Mouse (Mus musculus): Measurements from ENCODE around the gene Znhit2. TPM values are rescaled to one million over a fixed set of nuclear protein-coding genes. Genes with fewer than 3 reads are reported as not detected.
A peak's percentile ranks its signal among the peaks of the same experiment; 100 is the strongest.

The Znhit2 gene
- 30.7 and 34.7 TPM in 2 replicates for polyA plus RNA-seq (2015; fragmentation: Nextera tagmentation; extraction: Ambion mirVana)

DNA sequence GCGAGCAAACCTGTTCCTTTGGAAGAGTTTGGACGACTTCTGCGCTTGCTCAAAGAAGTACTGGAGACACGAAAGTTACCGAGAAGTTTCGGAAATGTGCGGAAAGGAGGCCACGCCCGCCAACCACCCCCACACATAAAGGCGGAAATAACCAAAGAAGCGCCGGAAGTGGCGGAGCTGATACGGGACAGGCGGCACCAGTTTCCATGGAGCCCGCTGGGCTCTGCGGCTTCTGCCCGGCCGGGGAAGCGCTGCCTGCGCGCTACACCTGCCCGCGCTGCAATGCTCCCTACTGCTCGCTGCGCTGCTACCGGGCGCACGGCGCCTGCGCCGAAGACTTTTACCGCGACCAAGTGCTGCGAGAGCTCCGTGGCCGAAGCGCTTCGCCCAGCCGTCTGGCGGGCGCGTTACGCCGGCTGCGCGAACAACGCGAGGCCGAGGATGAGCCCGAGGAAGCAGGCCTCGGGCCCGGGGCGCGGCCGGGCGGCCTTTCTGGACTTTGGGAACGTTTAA, at the start of gene Znhit2:
Gene Znhit2, plus strand, starts transcription at position 172 of the 513 bp plus-strand sequence.
- H3K4me2 ChIP-seq: peak within 1 kb of the TSS; percentile 100
- H3K4me3 ChIP-seq: peak within 1 kb of the TSS; percentile 82
- peaks cover 10% of the 10 kb centered on the region; the same call in 1 of the 2 replicates for H3K36me3 ChIP-seq
- H3K9me3 ChIP-seq: no peaks in the 10 kb centered on the region
- peak within 1 kb of the TSS; percentile 94 for H3K27ac ChIP-seq
- under 1% methylated on average over 50 of the region's 58 CpGs for WGBS
- peak within 1 kb of the TSS; percentile 93 for H3K9ac ChIP-seq
- peak; percentile 43 for ATAC-seq (ENCODE audit: low FRiP score)
- no peaks in the 10 kb centered on the region for H3K27me3 ChIP-seq
- peaks cover 59% of the 10 kb centered on the region for H3K4me1 ChIP-seq (replicated peaks)

DNA sequence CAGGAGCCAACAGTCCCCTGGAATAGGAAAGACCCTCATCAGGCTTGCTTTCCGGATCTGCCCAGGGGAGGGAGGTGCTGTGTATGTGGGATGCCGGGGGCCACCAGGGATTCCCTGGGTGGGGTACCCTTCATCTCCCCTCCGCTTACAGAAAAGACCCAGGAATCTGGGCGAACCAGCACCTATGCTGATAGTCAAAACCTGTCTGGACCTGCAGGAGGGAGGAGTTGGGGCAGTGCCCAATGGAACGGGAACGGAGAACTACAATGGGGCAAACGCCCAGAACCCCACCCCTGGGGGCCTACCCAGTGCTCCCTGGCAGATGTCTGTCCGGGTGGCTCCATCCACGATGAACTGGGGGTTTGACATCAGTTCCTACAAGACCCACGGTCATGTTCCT, 47.3 kb upstream of the Znhit2 start:
- WGBS: 89% methylated on average over 10 of the region's 10 CpGs
- Histone ChIP-seq H3K9ac (no peak overlapping the region), H3K27me3 (peaks cover 46% of the 10 kb centered on the region), H3K36me3 (no peaks in the 10 kb centered on the region), H3K4me1 (replicated peaks) (peaks cover 22% of the 10 kb centered on the region), H3K4me2 (no peak overlapping the region), H3K27ac (no peak overlapping the region), H3K9me3 (no peaks in the 10 kb centered on the region), H3K4me3 (no peak overlapping the region)
- ATAC-seq (ENCODE audit: low FRiP score): no peak

DNA sequence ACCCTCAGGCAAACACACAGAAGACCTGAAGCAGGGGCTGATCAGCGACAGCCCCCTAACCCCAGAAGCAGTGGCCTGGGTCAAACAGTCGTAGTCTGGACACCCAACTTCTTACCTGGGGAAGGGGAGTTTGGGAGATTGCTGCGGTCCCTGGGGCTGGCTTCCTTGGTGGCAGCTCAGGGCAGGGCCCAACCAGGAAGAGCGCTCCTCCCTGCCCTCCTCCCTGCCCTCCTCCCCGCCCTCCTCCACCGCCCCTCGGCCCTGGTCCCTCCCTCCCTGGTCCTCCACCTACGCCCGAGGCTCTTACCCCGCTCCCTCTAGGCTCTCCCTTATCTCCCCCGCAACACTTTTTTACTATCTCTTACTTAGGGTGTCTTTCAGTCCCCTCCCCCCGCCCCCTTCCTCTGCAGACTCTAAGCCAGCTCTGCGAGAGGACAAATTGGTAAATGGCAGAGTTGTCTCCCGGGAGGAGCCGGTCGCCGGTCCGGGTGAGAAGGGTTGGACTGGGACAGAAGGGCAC, 45.9 kb upstream of the Znhit2 start:
- H3K36me3 ChIP-seq: no peaks in the 10 kb centered on the region
- H3K27ac ChIP-seq: no peak overlapping the region
- peak; percentile 63 for ATAC-seq (ENCODE audit: low FRiP score)
- peak overlapping the region; percentile 76 for H3K9ac ChIP-seq
- peak overlapping the region; percentile 80 for H3K4me2 ChIP-seq
- peak overlapping the region; percentile 50 for H3K4me3 ChIP-seq
- under 1% methylated on average over 18 of the region's 18 CpGs for WGBS
- no peaks in the 10 kb centered on the region for H3K9me3 ChIP-seq
- H3K4me1 ChIP-seq (replicated peaks): peaks cover 22% of the 10 kb centered on the region
- H3K27me3 ChIP-seq: peaks cover 46% of the 10 kb centered on the region

DNA sequence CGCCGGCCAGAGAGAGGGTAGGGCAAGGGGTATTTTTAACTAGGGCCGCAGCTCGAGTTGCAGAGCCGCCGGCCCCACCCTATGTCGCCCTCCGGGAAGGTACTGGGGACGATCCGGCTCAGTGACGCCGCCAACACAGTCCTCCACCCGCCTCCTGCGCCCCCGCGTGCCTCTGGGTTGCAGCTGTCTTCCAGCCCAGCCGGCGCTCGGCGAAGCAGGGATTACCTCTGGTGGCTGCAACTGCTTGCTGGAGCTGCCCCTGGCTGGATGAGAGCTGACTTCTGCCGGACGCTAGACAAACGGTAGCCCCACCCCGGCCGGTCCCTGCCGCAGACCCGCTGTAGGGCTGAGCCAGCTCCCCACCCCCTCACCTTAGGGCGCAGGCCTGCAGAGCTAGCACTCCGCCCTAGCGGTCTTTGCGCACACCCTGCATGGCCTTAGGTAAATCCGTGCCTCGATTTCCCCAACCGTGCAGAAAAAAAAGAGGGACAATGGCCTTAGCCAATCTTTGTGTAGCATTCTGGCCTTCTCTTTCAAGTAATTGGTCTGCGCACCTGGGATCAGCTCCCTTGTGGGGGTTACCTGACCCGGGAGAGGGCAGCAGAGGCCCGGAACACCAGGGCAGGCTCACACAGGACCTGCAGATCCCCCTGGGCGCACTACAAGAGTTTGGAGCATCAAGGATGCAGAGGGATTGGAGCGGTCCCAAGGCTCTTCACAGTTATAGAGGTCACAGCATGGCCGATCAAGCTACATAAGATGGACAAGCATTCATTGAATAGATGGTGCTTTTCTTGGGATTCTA, 45.3 kb upstream of the Znhit2 start, which contains the start of gene Capn1:
Gene Capn1, minus strand, starts transcription at position 387 of the 805 bp plus-strand sequence.
- peaks cover 22% of the 10 kb centered on the region for H3K4me1 ChIP-seq (replicated peaks)
- peak; percentile 77 for ATAC-seq (ENCODE audit: low FRiP score)
- peak within 1 kb of the TSS; percentile 80 for H3K4me2 ChIP-seq
- H3K27me3 ChIP-seq: peaks cover 46% of the 10 kb centered on the region
- peak within 1 kb of the TSS; percentile 50 for H3K4me3 ChIP-seq
- no peaks in the 10 kb centered on the region for H3K9me3 ChIP-seq
- no peaks in the 10 kb centered on the region for H3K36me3 ChIP-seq
- 3% methylated on average over 38 of the region's 40 CpGs for WGBS
- H3K27ac ChIP-seq: no peak within 1 kb of the TSS
- peak within 1 kb of the TSS; percentile 76 for H3K9ac ChIP-seq

DNA sequence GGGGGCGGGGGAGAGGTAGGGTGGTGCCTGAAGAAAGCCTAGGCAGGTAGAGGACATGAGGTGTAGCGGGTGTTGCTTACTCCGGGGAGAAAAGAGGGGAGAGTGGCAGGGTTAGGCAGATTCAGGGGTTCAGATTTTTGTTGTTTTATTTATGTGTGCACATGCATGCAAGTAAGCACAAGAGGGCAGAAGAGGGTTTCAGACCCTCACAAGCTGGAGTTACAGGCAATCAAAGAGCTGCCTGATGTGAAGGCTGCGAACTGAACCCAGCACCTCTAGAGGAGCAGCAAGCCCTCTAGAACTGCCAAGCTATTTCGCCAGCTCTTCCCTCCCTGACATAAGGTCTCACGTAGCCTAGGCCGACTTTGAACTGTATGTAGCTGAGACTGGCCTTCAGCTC, 44.5 kb upstream of the Znhit2 start:
- no peak overlapping the region for H3K4me3 ChIP-seq
- H3K27ac ChIP-seq: no peak overlapping the region
- ATAC-seq (ENCODE audit: low FRiP score): no peak
- H3K9me3 ChIP-seq: no peaks in the 10 kb centered on the region
- H3K27me3 ChIP-seq: peaks cover 46% of the 10 kb centered on the region
- no peaks in the 10 kb centered on the region for H3K36me3 ChIP-seq
- H3K9ac ChIP-seq: 0 out of 2 replicates have a peak overlapping the region, but pooled peaks have one; percentile 6
- 47% methylated on average over 7 of the region's 7 CpGs for WGBS
- H3K4me2 ChIP-seq: no peak overlapping the region
- peaks cover 22% of the 10 kb centered on the region for H3K4me1 ChIP-seq (replicated peaks)

DNA sequence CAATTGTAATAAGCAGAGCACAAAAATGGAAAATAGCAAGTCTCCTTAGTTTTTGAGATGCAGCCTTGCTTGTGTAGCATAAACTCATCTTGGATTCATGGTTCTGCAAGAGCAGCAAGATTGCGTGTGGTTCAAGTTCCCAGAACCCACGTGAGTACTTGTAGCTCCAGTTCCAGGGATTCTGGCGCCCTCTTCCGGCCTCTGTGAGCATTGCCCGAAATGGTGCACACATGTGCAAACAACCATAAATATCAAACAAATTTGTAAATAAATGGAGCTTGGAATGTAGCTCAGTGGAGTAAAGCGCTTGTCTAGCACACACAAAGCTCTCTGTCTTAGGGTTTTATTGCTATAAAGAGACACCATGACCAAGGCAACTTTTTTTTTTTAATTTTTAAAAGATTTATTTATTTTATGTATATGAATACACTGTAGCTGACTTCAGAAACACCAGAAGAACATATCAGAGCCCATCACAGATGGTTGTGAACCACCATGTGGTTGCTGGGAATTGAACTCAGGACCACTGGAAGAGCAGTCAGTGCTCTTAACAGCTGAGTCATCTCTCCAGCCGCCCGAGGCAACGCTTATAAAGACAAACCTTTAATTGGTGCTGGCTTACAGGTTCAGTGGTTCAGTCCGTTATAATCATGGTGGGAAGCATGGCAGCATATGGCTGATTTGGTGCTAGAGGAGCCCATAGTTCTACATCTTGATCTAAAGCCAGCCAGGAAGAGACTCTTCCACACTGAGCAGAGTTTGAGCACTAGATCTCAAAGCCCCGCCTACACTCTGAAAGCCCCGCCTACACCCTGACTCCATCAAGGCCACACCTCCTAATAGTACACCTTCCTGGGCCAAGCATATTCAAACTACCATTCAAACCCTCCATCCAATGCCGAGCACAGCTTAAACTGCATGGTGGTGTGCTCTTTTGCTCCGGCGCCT, 42.6 kb upstream of the Znhit2 start:
- Histone ChIP-seq H3K4me3 (no peak overlapping the region), H3K9me3 (no peaks in the 10 kb centered on the region), H3K27ac (no peak overlapping the region), H3K4me1 (replicated peaks) (peaks cover 22% of the 10 kb centered on the region), H3K27me3 (peaks cover 43% of the 10 kb centered on the region), H3K4me2 (no peak overlapping the region), H3K36me3 (no peaks in the 10 kb centered on the region), H3K9ac (no peak overlapping the region)
- ATAC-seq (ENCODE audit: low FRiP score): no peak
- whole genome bisulfite sequencing: 31% methylated on average over 15 of the region's 15 CpGs

DNA sequence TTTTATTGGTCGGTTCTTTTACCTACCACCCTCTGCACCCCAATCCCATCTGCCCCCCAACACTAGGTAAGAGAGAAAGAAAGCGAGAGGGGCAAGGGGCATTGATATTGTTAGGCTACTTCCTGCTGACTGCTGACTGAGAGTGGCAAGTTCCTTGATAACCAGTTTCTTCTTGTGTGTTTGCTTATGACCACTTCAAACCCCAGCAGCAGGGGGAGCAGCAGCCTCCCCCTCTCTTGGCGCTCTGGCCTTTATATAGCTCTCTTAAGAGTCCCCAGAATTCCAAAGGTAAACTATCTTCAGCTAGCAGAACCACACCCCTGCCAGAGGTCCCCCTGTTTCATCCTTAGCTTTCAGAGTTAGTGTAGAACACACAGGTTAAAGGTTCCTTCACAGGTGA, 40.7 kb upstream of the Znhit2 start:
- H3K4me1 ChIP-seq (replicated peaks): peaks cover 12% of the 10 kb centered on the region
- no peaks in the 10 kb centered on the region for H3K36me3 ChIP-seq
- 62% methylated on average over 3 of the region's 3 CpGs for WGBS
- no peak overlapping the region for H3K9ac ChIP-seq
- H3K27me3 ChIP-seq: peaks cover 24% of the 10 kb centered on the region
- no peak overlapping the region for H3K4me2 ChIP-seq
- ATAC-seq (ENCODE audit: low FRiP score): no peak
- no peaks in the 10 kb centered on the region for H3K9me3 ChIP-seq
- H3K4me3 ChIP-seq: no peak overlapping the region
- H3K27ac ChIP-seq: no peak overlapping the region

DNA sequence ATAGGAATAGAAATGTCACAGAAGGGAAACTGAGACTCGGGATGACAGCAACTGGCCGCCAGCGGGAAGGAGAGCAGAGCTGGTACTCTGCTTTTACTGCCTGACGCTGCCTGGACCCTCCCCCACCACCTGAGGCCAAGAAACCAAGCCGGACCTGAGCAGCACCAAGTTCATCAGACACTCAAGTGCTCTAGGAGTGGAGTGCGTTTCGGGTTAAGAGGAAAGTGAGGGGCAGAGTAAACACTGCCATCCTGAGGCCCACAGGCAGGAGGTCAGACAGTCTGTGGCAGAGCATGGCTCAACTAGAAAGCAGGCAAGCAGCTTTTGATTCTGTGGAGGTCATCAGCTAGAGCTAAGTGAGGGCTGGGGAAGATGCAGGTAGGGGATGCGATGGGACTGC, 37.9 kb upstream of the Znhit2 start:
- Histone ChIP-seq H3K36me3 (no peaks in the 10 kb centered on the region), H3K9ac (no peak overlapping the region), H3K4me2 (no peak overlapping the region), H3K27me3 (no peaks in the 10 kb centered on the region), H3K9me3 (no peaks in the 10 kb centered on the region), H3K27ac (no peak overlapping the region), H3K4me1 (replicated peaks) (no peaks in the 10 kb centered on the region), H3K4me3 (no peak overlapping the region)
- 71% methylated on average over 8 of the region's 8 CpGs for WGBS
- no peak for ATAC-seq (ENCODE audit: low FRiP score)

DNA sequence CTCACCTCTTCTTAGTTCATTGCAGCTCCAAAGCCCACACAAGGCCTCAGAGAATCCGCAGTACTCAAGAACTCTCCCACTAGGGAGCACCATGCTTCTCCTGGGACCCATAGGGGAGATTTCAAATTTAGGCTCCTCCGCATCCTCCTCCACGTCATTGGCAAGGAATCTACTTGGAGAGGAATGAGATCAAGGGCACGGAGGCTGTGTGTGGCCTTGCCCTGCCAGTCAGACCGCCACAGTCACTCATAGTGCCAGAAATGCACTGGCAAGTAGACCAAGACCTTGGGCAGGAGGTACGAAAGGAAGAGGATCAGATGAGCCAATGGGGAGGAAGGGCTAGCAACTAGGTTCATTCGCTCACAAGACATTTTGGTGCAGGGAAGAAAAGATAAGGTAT, 37.1 kb upstream of the Znhit2 start:
- H3K9me3 ChIP-seq: no peaks in the 10 kb centered on the region
- ATAC-seq (ENCODE audit: low FRiP score): no peak
- no peaks in the 10 kb centered on the region for H3K4me1 ChIP-seq (replicated peaks)
- no peak overlapping the region for H3K4me2 ChIP-seq
- no peaks in the 10 kb centered on the region for H3K27me3 ChIP-seq
- no peak overlapping the region for H3K4me3 ChIP-seq
- H3K27ac ChIP-seq: no peak overlapping the region
- no peaks in the 10 kb centered on the region for H3K36me3 ChIP-seq
- no peak overlapping the region for H3K9ac ChIP-seq
- WGBS: 86% methylated on average over 7 of the region's 7 CpGs

DNA sequence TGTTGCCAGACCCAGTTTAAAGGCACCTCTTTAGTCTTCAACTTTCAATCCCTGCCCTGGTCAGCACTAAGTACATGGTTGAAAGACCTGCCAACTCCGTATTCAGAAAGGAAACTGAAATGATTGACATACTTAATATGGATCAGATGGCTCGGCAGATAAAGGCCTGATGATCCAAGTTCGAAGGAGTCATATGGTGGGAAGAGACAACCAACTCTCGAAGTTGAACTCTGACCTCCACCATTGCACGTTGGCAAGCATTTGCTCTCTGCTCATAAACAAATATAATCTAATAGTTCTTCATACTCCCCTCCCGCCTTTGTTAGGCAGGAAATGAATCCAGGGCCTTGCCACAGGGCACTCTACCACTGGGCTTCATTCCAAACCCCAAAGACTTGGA, 32.0 kb upstream of the Znhit2 start:
- Histone ChIP-seq H3K4me3 (no peak overlapping the region), H3K4me1 (replicated peaks) (no peaks in the 10 kb centered on the region), H3K36me3 (no peaks in the 10 kb centered on the region), H3K27me3 (no peaks in the 10 kb centered on the region), H3K9ac (no peak overlapping the region), H3K27ac (no peak overlapping the region), H3K9me3 (no peaks in the 10 kb centered on the region), H3K4me2 (no peak overlapping the region)
- WGBS: 86% methylated on average over 6 of the region's 6 CpGs
- ATAC-seq (ENCODE audit: low FRiP score): no peak

DNA sequence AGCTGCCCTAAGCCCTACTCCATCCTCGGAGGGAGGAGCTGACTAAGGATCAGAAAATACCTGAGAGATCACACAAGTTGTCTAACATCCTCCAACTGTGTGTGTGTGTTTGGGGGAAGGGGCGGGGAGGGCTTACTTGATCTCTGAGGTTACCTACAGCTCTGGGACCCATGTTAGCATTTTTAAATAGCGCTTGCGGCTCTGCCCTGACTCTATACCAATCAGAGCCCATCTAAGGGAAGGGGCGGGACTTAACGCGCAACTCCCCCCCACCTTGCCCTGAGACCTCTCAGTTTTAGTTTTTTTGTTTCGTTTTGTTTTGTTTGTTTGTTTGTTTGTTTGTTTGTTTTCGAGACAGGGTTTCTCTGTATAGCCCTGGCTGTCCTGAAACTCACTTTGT, 31.6 kb upstream of the Znhit2 start:
- Histone ChIP-seq H3K27me3 (no peaks in the 10 kb centered on the region), H3K9me3 (no peaks in the 10 kb centered on the region), H3K4me3 (no peak overlapping the region), H3K9ac (no peak overlapping the region), H3K36me3 (no peaks in the 10 kb centered on the region), H3K27ac (no peak overlapping the region), H3K4me2 (no peak overlapping the region), H3K4me1 (replicated peaks) (no peaks in the 10 kb centered on the region)
- no peak for ATAC-seq (ENCODE audit: low FRiP score)
- WGBS: 81% methylated on average over 9 of the region's 9 CpGs
